Mouse (Mus musculus): ENCODE data around the gene Prl7d1. TPM values are rescaled to one million over a fixed set of nuclear protein-coding genes. Genes with fewer than 3 reads are reported as not detected.
"Not testable (repeated sequence)": the region's sequence is repeated elsewhere in the genome, so short reads cannot be mapped to it uniquely, and the experiment has no call there.

Prl7d1 gene
- total RNA-seq (2021), result not detected
- long read RNA-seq, experiment 1, result 0 reads
- long read RNA-seq, experiment 2, result 0 reads

- DNase-seq, result no peak
- intact Hi-C loops (cut with DNase I), result no loop called here
- Histone ChIP-seq H3K27ac (no peak within 1 kb of the TSS), H3K4me3 (no peak within 1 kb of the TSS)
- TF ChIP-seq CTCF (IDR thresholded peaks at IDR 0.05), result no peak
Observed at GRCm38 (mm10) chr13:27716636-27717035, at the start of gene Prl7d1. Gene Prl7d1 (minus strand): TSS chr13:27716736.

DNA sequence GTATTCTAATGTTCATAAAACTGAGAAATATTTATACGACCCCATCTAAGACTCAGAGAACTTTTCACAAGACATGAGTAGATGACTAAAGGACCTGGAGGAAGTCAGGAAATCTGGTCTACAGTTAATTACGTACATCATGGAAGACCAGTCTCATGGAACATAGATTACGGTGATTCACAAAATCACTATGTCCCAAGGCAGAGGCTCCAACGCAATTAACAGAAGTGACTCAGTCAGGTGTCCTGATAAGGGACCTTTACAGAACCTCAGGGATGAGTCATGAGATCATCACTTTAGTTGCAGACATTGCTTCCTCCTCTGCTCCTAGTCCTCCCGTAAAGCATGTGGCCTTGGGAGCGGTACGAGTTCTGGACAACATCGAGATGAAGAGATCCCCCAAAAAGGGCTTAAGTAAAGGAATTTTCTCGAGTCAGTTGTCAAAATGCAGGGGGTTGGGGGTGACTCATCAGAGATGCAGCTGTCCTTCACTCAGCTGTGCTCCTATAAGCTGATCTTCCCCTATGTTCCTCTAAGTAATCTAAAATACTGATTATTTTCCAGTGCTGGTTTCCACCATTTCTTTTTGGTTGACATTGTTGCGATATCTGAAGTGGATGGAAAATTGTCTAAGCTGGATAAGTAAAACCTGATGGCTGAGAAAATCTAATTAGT, 18.1 kb upstream of the Prl7d1 start:
- no peak overlapping the region for H3K4me3 ChIP-seq
- no peak overlapping the region for H3K27ac ChIP-seq
- TF ChIP-seq CTCF (IDR thresholded peaks at IDR 0.05), result no peak
- intact Hi-C loops (cut with DNase I), result no loop called here
- DNase-seq, result no peak

DNA sequence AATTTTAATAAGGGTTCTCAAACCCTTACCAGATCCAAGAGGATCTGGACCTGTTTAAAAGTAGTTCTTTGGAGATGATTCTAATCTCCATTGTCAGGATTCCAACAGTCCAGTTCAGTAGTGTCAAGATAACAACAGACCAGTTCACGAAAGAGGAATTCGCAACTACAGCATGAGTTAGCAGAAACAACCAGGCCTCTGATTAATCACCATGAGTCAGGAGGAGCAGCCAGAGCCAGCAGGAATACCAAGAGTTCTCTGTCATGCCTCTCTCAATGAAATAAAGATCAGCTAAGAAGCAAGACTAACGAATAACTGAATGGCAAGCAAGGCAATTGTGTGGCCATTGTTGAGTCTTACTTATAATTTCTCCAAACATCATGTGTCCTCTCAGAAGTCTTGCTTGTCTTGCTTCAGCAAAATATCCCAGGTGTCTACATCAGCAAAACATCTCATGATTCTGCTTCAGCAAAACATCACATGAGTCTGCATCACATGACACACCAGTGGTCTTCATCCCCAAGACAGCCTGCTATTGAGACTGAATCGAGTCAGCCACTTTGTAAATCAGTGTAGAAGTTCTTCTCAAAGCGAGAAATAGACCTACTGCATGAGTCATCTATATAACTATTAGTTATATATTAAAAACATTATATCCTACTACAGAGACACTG, 13.9 kb upstream of the Prl7d1 start:
- intact Hi-C loops (cut with DNase I); H3K4me3 ChIP-seq; H3K27ac ChIP-seq; DNase-seq: not testable (repeated sequence)

- intact Hi-C loops (cut with DNase I); DNase-seq; H3K27ac ChIP-seq; H3K4me3 ChIP-seq: not testable (repeated sequence)
Observed at GRCm38 (mm10) chr13:27725057-27725456, 8.5 kb upstream of the Prl7d1 start.

GRCm38 (mm10) chr13:27706521-27706920, 10.0 kb downstream of the Prl7d1 start:
- no peak for TF ChIP-seq CTCF (IDR thresholded peaks at IDR 0.05)
- intact Hi-C loops (cut with DNase I), result no loop called here
- no peak overlapping the region for H3K27ac ChIP-seq
- no peak overlapping the region for H3K4me3 ChIP-seq
- DNase-seq, result no peak

DNA sequence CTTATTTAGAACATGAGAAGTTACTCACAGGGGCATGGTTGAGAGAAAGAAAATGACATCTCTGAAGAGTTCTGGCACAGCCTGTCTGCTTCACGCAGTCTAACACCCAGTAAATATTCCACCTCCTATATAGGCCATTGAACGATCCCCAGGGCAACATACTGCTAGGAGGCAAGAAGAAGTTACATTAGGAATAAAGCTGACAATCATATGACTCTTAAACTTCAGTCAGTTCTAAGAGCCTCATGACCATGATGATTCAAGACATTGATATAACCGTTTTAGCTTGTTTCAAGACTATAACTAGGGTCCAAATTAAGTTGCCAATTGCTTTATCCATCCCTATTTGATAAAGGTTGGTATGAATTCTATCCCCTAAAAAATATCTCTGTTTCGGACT, 48.6 kb downstream of the Prl7d1 start, which contains the start of gene Prl7a2:
Gene Prl7a2, minus strand, starts transcription at position 101 of the 400 bp plus-strand sequence.
- TF ChIP-seq CTCF (IDR thresholded peaks at IDR 0.05), result no peak

DNA sequence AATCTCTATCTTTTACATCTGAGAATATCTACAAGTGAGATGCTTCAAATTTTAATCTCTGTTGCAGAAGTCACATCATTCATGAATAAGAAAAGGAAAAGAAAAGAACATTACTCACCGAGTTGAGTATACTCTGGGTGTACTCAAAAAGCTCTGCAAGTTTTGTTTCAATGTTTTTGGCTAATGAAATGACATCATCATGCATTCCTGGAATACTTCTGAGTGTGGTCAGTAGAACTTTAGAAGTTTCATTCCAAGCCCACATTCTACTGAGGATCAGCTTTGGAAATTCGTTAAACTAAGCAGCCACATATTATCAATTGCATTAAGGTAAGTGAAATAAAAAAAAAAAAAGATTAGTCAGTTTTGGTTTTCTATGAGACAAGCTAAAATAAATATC, 55.8 kb downstream of the Prl7d1 start:
- no peak overlapping the region for H3K4me3 ChIP-seq
- no peak for TF ChIP-seq CTCF (IDR thresholded peaks at IDR 0.05)
- intact Hi-C loops (cut with DNase I), result no loop called here
- no peak overlapping the region for H3K27ac ChIP-seq
- no peak for DNase-seq

More for the DNA sequence above, 48.6 kb downstream of the Prl7d1 start, which contains the start of gene Prl7a2:
- intact Hi-C loops (cut with DNase I), result no loop called here
- no peak for DNase-seq
- Histone ChIP-seq H3K4me3 (no peak within 1 kb of the TSS), H3K27ac (no peak within 1 kb of the TSS)

Other genes starting within 250 kb of the Prl7d1 start
- not detected for gene Prl8a8, start 203.5 kb downstream of the Prl7d1 start, total RNA-seq (2021)
- not detected for gene Prl8a9, start 152.1 kb downstream of the Prl7d1 start, total RNA-seq (2021)
- gene Prl8a1, start 134.6 kb downstream of the Prl7d1 start, total RNA-seq (2021), result not detected
- not detected for gene Prl7b1, start 106.2 kb downstream of the Prl7d1 start, total RNA-seq (2021)
- gene Prl7a1, start 74.2 kb downstream of the Prl7d1 start, total RNA-seq (2021), result not detected
- not detected for gene Prl7a2, start 48.7 kb downstream of the Prl7d1 start, total RNA-seq (2021)
- gene Prl7c1, start 64.1 kb upstream of the Prl7d1 start, total RNA-seq (2021), result not detected
- not detected for gene Prl2a1, start 84.9 kb upstream of the Prl7d1 start, total RNA-seq (2021)
- gene Prl2c1, start 132.6 kb upstream of the Prl7d1 start, total RNA-seq (2021), result not detected

All from gastrocnemius, adult 2 months (tissue).